Mouse (Mus musculus): ENCODE measurements around the gene Med22. TPM values are rescaled to one million over a fixed set of nuclear protein-coding genes. Genes with fewer than 3 reads are reported as not detected.

Gene Med22
- total and polyA plus RNA-seq, 3 experiments, result 79.0 to 90.1 TPM; not detected in 1

DNA sequence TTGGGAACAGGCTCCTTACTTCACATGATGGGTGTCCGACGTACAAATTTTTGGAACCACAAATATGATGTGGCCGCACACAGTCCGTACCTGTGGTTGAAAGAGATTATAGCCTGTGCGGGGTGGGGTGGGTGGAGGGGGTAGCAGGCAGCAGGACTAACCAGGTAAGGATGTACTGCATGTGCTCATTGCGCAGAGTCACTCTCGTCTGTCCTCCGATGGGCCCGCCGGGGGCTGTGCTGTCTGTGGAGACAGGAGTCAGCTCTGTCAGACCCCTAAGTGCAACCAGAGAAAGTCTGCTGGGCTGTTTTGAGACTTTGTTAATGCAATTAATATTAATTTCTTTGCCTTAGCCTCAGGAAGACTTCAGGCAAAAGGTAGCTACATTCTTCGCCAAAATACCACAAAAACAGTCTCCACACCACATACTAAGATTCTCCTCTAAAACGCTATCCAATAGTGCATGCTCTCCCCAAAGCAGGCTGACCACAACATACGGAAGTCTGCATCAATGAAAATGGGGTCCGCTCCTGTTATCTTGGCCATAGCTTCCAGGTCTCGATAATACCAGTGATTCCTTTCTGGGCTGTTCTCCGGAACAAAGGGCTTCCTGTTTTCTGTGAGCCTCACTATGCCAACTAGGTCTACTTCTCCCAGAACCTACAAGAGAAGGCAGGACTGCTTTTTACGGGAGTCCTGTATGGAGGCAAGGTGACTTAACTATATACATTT lies 3.1 kb upstream of the Med22 start:
- no peaks in the 10 kb centered on the region for H3K9me3 ChIP-seq (replicated peaks; ENCODE audit: insufficient read depth, low read length)
- H3K27me3 ChIP-seq (ENCODE audit: control insufficient read depth in 1 of 2, insufficient read depth in 2 of 2, low read length in 2 of 2), result no peaks in the 10 kb centered on the region
- H3K36me3 ChIP-seq (ENCODE audit: control insufficient read depth in 1 of 2, insufficient read depth in 2 of 2, low read length in 2 of 2), result peaks cover 5 to 21% of the 10 kb centered on the region in 2 experiments; a peak in 3 of 4 replicates
- H3K9ac ChIP-seq (ENCODE audit: control insufficient read depth, low read depth, low read length, poor library complexity, severe bottlenecking), result peak overlapping the region; percentile 87
- peak; percentile 74; the same call in 1 of the 2 replicates for TF ChIP-seq POLR2AphosphoS5 (IDR thresholded peaks at IDR 0.05; ENCODE audit: borderline replicate concordance, low read depth, low read length)
- peak; percentile 35; the same call in 1 of the 2 replicates for TF ChIP-seq RCOR1 (IDR thresholded peaks at IDR 0.05; ENCODE audit: low read depth, low read length)
- TF ChIP-seq MYB (IDR thresholded peaks at IDR 0.05; ENCODE audit: low read depth, low read length), result no peak
- TF ChIP-seq ETS1 (IDR thresholded peaks at IDR 0.05; ENCODE audit: low read depth, low read length), result peak; percentile 21
- no peak for TF ChIP-seq MEF2A (IDR thresholded peaks at IDR 0.05; ENCODE audit: extremely low read depth, insufficient replicate concordance, low read depth, low read length, poor library complexity, severe bottlenecking)
- peak; percentile 84 for TF ChIP-seq GATA1 (IDR thresholded peaks at IDR 0.05; ENCODE audit: low read depth, low read length)
- TF ChIP-seq TBP (IDR thresholded peaks at IDR 0.05; ENCODE audit: low read depth, low read length), result peak; percentile 61; the same call in 1 of the 2 replicates
- no peak for TF ChIP-seq JUND (IDR thresholded peaks at IDR 0.05; ENCODE audit: low read depth, low read length)
- peak; percentile 76; the same call in 1 of the 2 replicates for TF ChIP-seq POLR2AphosphoS2 (IDR thresholded peaks at IDR 0.05; ENCODE audit: low read length)
- peak; percentile 17; the same call in 1 of the 2 replicates for TF ChIP-seq TAL1 (IDR thresholded peaks at IDR 0.05; ENCODE audit: low read length)
- 0 out of 2 replicates have a peak, but pooled peaks have one; percentile 35 for TF ChIP-seq SIN3A (IDR thresholded peaks at IDR 0.05; ENCODE audit: low read length)
- TF ChIP-seq USF2 (IDR thresholded peaks at IDR 0.05; ENCODE audit: borderline replicate concordance in 1 of 2, insufficient read depth in 1 of 2, low read depth in 1 of 2, low read length in 2 of 2), result no peak
- peak; percentile 34 for TF ChIP-seq SMC3 (IDR thresholded peaks at IDR 0.05; ENCODE audit: low read depth, low read length)
- TF ChIP-seq ZKSCAN1 (IDR thresholded peaks at IDR 0.05; ENCODE audit: low read depth, low read length), result no peak
- no peak for TF ChIP-seq CHD1 (IDR thresholded peaks at IDR 0.05; ENCODE audit: low read depth, low read length)
- no peak; the same call in 1 of the 2 replicates for TF ChIP-seq NELFE (IDR thresholded peaks at IDR 0.05; ENCODE audit: low read depth, low read length)
- TF ChIP-seq ELF1 (IDR thresholded peaks at IDR 0.05; ENCODE audit: low read depth, low read length), result peak; percentile 70
- TF ChIP-seq TCF12 (IDR thresholded peaks at IDR 0.05; ENCODE audit: low read depth, low read length), result no peak
- TF ChIP-seq MYC (IDR thresholded peaks at IDR 0.05; ENCODE audit: low read depth, low read length), result peak; percentile 71; the same call in 1 of the 2 replicates
- peak; percentile 9 to 71; a peak in 2 of 4 replicates for TF ChIP-seq POLR2A (IDR thresholded peaks at IDR 0.05; ENCODE audit: control insufficient read depth in 1 of 2, insufficient read depth in 1 of 2, low read depth in 1 of 2, low read length in 2 of 2, poor library complexity in 1 of 2)
- TF ChIP-seq HCFC1 (IDR thresholded peaks at IDR 0.05; ENCODE audit: low read depth, low read length), result no peak
- 0 out of 2 replicates have a peak, but pooled peaks have one; percentile 16 for TF ChIP-seq ZMIZ1 (IDR thresholded peaks at IDR 0.05; ENCODE audit: low read depth, low read length)
- TF ChIP-seq RAD21 (IDR thresholded peaks at IDR 0.05; ENCODE audit: low read depth, low read length), result no peak
- TF ChIP-seq EP300 (IDR thresholded peaks at IDR 0.05; ENCODE audit: low read depth in 1 of 2, low read length in 2 of 2), result peak in 1 of 2 experiments; percentile 41; a peak in 3 of 4 replicates
- no peak; the same call in 1 of the 2 replicates for TF ChIP-seq CHD2 (IDR thresholded peaks at IDR 0.05; ENCODE audit: low read length)
- no peak for TF ChIP-seq MXI1 (IDR thresholded peaks at IDR 0.05; ENCODE audit: low read depth, low read length)
- no peak for TF ChIP-seq CTCF (IDR thresholded peaks at IDR 0.05 in 2 of 3, conservative IDR thresholded peaks at IDR 0.05 in 1 of 3; ENCODE audit: control insufficient read depth in 1 of 3, insufficient read depth in 1 of 3, low read depth in 2 of 3, low read length in 3 of 3, poor library complexity in 1 of 3, severe bottlenecking in 1 of 3)
- TF ChIP-seq GABPA (IDR thresholded peaks at IDR 0.05; ENCODE audit: low read depth, low read length), result no peak
- TF ChIP-seq BHLHE40 (IDR thresholded peaks at IDR 0.05; ENCODE audit: borderline replicate concordance, low read depth, low read length), result no peak
- peak overlapping the region; percentile 4 to 78; a peak in 2 of 4 replicates for H3K4me3 ChIP-seq (ENCODE audit: control insufficient read depth in 1 of 2, insufficient read depth in 1 of 2, low read depth in 2 of 2, low read length in 2 of 2)
- peaks cover 2 to 22% of the 10 kb centered on the region in 2 experiments; a peak in 3 of 4 replicates for H3K4me1 ChIP-seq (ENCODE audit: control insufficient read depth in 1 of 2, insufficient read depth in 2 of 2, low read length in 2 of 2)
- H3K27ac ChIP-seq (ENCODE audit: control insufficient read depth, low read depth, low read length), result peak overlapping the region; percentile 54
- DNase-seq (ENCODE audit: low read depth, low spot score), result peak; percentile 85
- peaks cover 79% of the 10 kb centered on the region for H3K79me2 ChIP-seq (ENCODE audit: control insufficient read depth, insufficient read depth, low read length, poor library complexity)
